Mouse (Mus musculus) lung, adult 2 months (tissue): Measurements from ENCODE around the gene Castor1.

ENCODE experiments used
- CTCF ChIP-seq: fragments of 200-500 bp; IDR thresholded peaks from 2 replicates; pipeline ENCODE4 v1.5.1; 2011; ENCODE audit warnings: mild to moderate bottlenecking, low read length, control low read depth; ENCODE audit not compliant: insufficient read depth
- POLR2A ChIP-seq: fragments of 200-500 bp; IDR thresholded peaks from 2 replicates; pipeline ENCODE4 v1.6.1; 2011; ENCODE audit warnings: low read depth, mild to moderate bottlenecking, control low read depth, low read length, borderline replicate concordance; ENCODE audit errors: extremely low read depth

DNA sequence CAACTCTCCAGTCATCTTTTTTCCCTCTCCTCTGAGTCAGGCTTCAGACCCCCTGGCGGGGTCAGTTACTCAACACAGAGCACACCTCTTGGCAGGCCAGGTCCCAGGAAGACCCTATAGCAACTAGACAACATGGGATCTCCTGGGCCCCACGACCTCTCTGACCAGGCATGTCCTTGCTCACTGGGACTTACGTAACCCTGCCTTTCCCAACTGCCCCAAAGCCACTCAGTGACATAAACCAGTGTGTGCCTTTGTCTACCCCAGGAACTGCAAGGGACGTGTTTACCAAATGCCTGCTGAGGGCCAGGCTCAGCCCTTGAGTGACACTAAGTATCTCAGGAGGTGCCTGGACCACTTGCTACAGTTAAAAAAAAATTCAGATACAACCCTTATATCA, 11.8 kb downstream of the Castor1 start:
- TF ChIP-seq POLR2A: no peak
- no peak for TF ChIP-seq CTCF
